Mouse (Mus musculus) megakaryocyte, embryonic 14.5 days (primary cell): ENCODE measurements at regions not wholly inside any gene's neighbourhood (a gene's known extent, or its start where the extent isn't known, plus 50 kb on each side); places are given as distances from the start of the nearest gene placed in this dataset.

Experiments
- FLI1 ChIP-seq: IDR thresholded peaks from 2 replicates; pipeline ENCODE4 v1.6.1; 2012; ENCODE audit warnings: low read length, inconsistent platforms, mixed read lengths
- GATA1 ChIP-seq: IDR thresholded peaks from 3 replicates; pipeline ENCODE4 v1.6.1; 2012; ENCODE audit warnings: mixed read lengths, low read length, inconsistent platforms, borderline replicate concordance

GRCm38 (mm10) chr7:73151586-73152467 lies 223.5 kb upstream of the Rgma start:
- no peak for TF ChIP-seq GATA1
- TF ChIP-seq FLI1, result no peak
